Mouse (Mus musculus) telencephalon, adult 2 months (tissue): Measurements from ENCODE around the gene Olfr243.
"Not testable (repeated sequence)": the region's sequence is repeated elsewhere in the genome, so short reads cannot be mapped to it uniquely, and the experiment has no call there.

ENCODE experiments used
- DNase-seq: peaks from one replicate; pipeline ENCODE4 v3.0.0-alpha.2; 2011; ENCODE audit warnings: low read depth, low spot score

Olfr243 gene

GRCm38 (mm10) chr7:103714371-103714770 is at the start of gene Olfr243:
Olfr243 (plus strand) TSS chr7:103714671.
- DNase-seq: no peak

DNA sequence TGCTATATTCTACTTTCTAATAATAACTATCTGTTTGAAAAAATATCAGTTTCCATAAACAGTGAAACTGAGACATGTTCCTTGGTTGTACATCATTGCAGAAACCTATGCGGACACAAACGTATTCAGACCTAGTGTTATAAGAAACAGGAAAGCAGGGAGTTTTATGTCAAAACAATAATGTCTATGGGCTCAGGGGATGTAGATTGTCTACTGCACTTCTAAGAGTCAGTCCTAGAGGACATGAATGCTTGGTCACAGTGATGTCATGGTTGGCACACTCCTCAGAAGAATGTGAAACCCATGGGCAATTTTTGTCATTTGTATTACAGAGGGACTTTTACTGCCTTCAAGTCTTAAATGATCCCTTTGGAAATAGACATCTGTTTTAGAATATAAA is 43.4 kb upstream of the Olfr243 start, which contains the start of gene Olfr624:
Olfr624 (minus strand) TSS at position 101 of the 400 bp plus-strand sequence.
- DNase-seq: no peak

DNA sequence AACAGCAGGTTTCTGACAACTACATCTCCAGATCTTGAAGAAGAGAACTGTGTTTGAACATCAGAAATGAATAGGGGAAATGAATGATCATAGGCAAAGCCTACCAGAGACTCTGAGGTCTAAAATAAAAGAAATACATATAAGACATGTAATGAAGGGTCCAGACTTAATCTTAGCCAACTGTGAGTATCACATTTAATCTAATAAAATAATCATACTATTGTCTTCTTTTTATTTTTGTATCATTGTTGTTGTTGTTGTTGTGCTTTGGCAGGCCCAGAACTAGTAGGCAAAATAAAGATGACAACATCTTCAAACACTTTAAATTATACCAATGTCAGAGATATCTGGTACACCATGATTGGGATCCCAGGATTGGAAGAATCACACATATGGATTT is 32.1 kb upstream of the Olfr243 start, which contains the start of gene Olfr625-ps1:
Olfr625-ps1 (plus strand) TSS at position 301 of the 400 bp plus-strand sequence.
- DNase-seq: no peak

GRCm38 (mm10) chr7:103699469-103699868 is 15.0 kb upstream of the Olfr243 start:
- no peak for DNase-seq

DNA sequence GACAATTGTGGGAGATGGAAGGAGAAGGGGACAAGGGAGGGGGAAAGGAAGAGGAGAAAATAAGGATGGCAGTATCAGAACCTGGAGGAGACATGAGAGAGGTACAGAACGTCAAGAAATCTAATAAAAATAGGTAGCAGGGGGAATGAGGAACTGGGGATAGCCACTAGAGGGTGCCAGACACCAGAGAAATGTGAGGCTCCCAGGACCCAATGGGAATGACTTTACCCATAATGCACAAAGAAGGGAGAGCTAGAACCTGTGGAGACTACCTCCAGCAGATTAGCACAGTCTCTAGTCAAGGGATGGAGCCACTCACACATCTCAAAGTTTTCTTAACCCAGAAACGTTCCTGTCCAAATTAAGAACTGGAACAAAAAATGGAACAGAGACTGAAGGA is 2.4 kb upstream of the Olfr243 start:
- DNase-seq: no peak

GRCm38 (mm10) chr7:103716398-103716797 is 1.9 kb downstream of the Olfr243 start:
- not testable (repeated sequence) for DNase-seq

GRCm38 (mm10) chr7:103730074-103730473 is 15.6 kb downstream of the Olfr243 start, which contains the start of gene Olfr628:
Olfr628 (plus strand) TSS chr7:103730374.
- no peak for DNase-seq

- no peak for DNase-seq
Observed at GRCm38 (mm10) chr7:103744843-103745242, 30.4 kb downstream of the Olfr243 start, which contains the start of gene Olfr629. Olfr629 (minus strand) TSS chr7:103744943.

GRCm38 (mm10) chr7:103757233-103757632 is 42.8 kb downstream of the Olfr243 start, which contains the start of gene Olfr630:
Olfr630 (minus strand) TSS chr7:103757333.
- no peak for DNase-seq

DNA sequence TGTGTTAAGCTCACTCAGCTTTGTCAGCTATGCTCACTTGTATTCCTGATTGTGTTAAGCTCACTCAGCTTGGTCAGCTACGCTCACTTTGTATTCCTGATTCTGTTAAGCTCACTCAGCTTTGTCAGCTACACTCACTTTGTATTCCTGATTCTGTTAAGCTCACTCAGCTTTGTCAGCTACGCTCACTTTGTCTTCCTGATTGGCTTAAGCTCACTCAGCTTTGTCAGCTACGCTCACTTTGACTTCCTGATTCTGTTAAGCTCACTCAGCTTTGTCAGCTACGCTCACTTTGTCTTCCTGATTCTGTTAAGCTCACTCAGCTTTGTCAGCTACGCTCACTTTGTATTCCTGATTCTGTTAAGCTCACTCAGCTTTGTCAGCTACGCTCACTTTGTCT is 47.7 kb downstream of the Olfr243 start:
- not testable (repeated sequence) for DNase-seq

DNA sequence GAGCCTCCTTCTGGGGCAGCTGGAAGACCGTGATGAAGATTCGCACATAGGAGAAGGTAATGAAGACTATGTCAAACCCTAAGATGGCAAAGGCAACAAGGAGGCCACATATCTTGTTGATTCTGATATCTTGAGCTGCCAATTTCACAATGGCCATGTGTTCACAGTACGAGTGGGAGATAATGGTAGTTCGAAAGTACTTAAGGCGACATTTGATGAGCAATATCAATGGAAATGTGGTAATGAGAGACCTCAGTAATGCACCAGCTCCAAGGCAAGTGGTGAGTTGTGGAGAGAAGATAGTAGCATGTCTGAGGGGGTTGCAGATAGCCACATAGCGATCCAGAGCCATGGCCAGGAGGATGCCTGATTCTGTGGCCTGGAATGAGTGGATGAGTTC is 53.2 kb downstream of the Olfr243 start:
- DNase-seq: not testable (repeated sequence)
